Mouse (Mus musculus) neural tube, embryonic 14.5 days (tissue): ENCODE results near the gene Pkm. TPM values are rescaled to one million over a fixed set of nuclear protein-coding genes. Genes with fewer than 3 reads are reported as not detected.
A peak's percentile ranks its signal among the peaks of the same experiment; 100 is the strongest.

Experiments used
- ATAC-seq: fragments of 200-750 bp; cut with Nextera tagmentation; 2 replicates; pipeline ENCODE4 v1.8.0; 2017; ENCODE audit warnings: low read depth, mild to moderate bottlenecking, moderate TSS enrichment, moderate library complexity
- H3K27ac ChIP-seq: fragments of 300-500 bp; sonication (generic); 2 replicates; pipeline ENCODE4 v1.5.1; 2014; ENCODE audit warnings: low read depth, mild to moderate bottlenecking, control low read depth, low read length, moderate library complexity, mixed read lengths
- H3K27me3 ChIP-seq: fragments of 300-500 bp; sonication (generic); 2 replicates; pipeline ENCODE4 v1.6.1; 2014; ENCODE audit warnings: low read length; ENCODE audit not compliant: control insufficient read depth, insufficient read depth
- H3K36me3 ChIP-seq: fragments of 300-500 bp; sonication (generic); 2 replicates; pipeline ENCODE4 v1.6.1; 2014; ENCODE audit warnings: low read length, mixed read lengths; ENCODE audit not compliant: control insufficient read depth, insufficient read depth
- H3K4me1 ChIP-seq: fragments of 300-500 bp; sonication (generic); 2 replicates; pipeline ENCODE4 v1.6.1; 2014; ENCODE audit warnings: low read length; ENCODE audit not compliant: control insufficient read depth, insufficient read depth
- H3K4me2 ChIP-seq: fragments of 300-500 bp; sonication (generic); 2 replicates; pipeline ENCODE4 v1.6.1; 2014; ENCODE audit warnings: mild to moderate bottlenecking, low read depth, low read length, control low read depth
- H3K4me3 ChIP-seq: fragments of 300-500 bp; sonication (generic); 2 replicates; pipeline ENCODE4 v1.5.1; 2014; ENCODE audit warnings: low read depth, low read length, control low read depth, mixed read lengths
- H3K9ac ChIP-seq: fragments of 300-500 bp; sonication (generic); replicated peaks from 2 replicates; pipeline ENCODE4 v1.6.1; 2014; ENCODE audit warnings: low read depth, mild to moderate bottlenecking, control low read depth, low read length, mixed read lengths
- H3K9me3 ChIP-seq: fragments of 300-500 bp; sonication (generic); 2 replicates; pipeline ENCODE4 v1.6.1; 2016; ENCODE audit warnings: low read length; ENCODE audit not compliant: control insufficient read depth
- WGBS: fragments of 180-500 bp; shearing (Covaris S2); extraction: QIAGEN DNeasy Blood & Tissue Kit; methylation state at CpG from one replicate; pipeline ENCODE4 v1.1.7; 2014; 5-methylcytosine and 5-hydroxymethylcytosine counted together
- polyA plus RNA-seq: library from polyadenylated mRNA; unstranded; fragments of >200 nt; fragmentation: Nextera tagmentation; extraction: Ambion mirVana; gene quantifications from 2 replicates; pipeline ENCODE4 v1.2.1, GENCODE M21; 2014

Gene Pkm
- polyA plus RNA-seq, 1 experiment from 2014 or later = 834 TPM

- peak; percentile 81 for ATAC-seq
- WGBS = 35% methylated on average over 9 of the region's 9 CpGs
- H3K4me2 ChIP-seq = peak overlapping the region; percentile 42
- no peaks in the 10 kb centered on the region for H3K27me3 ChIP-seq
- 0 out of 2 replicates have a peak overlapping the region, but pooled peaks have one; percentile 32 for H3K9ac ChIP-seq
- H3K4me1 ChIP-seq = peaks cover 5% of the 10 kb centered on the region; the same call in 1 of the 2 replicates
- H3K36me3 ChIP-seq = no peaks in the 10 kb centered on the region
- H3K9me3 ChIP-seq = no peaks in the 10 kb centered on the region
- H3K27ac ChIP-seq = peak overlapping the region; percentile 34; the same call in 1 of the 2 replicates
- H3K4me3 ChIP-seq = peak overlapping the region; percentile 12
Measured at GRCm38 (mm10) chr9:59692145-59692544, 36.0 kb downstream of the Pkm start.

DNA sequence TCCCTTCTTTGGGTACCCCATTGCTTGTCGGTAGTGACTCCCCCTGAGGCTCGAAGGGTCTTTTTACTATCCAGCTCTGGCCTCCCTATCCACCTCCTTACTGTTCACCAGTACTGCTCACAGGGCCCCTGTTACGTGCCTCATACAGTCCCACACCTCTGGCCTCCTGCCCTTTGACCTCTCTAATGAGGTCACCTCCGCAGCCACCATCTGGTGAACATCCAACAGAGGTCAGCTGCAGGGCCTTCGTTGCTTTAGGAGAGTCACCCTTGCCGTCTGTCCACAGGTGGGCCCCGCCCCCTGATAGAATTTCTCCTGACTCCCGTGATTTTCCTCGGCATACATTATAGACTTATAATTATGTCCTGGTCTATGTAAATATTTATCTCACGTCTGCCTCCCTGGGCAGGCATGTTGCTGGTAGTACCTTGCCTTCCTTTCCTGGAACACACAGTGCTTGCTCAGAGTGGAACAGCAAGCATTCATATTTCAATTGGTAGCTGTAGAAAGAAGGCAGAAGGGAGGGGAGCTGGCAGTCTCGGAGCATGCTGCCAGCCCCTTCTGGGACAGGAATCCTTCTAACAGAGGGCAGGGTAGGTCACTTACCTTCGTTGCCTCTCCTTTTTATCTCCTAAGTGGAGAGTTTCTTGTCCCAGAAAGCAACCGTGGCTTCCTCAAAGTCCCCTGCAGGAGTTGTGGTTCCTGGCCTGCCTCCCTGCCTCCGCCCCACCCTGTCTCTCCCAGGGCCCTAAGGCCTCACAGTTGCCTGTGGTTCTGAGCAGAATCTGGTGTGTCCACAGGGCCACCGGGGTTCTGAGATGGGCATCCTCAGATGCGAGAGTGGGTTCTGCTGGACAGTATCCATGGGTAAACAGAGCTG, 38.6 kb downstream of the Pkm start:
- Histone ChIP-seq H3K36me3 (no peaks in the 10 kb centered on the region), H3K4me1 (peaks cover 5% of the 10 kb centered on the region; the same call in 1 of the 2 replicates), H3K4me2 (no peak overlapping the region), H3K27me3 (no peaks in the 10 kb centered on the region), H3K4me3 (no peak overlapping the region), H3K9ac (no peak overlapping the region), H3K9me3 (no peaks in the 10 kb centered on the region), H3K27ac (no peak overlapping the region)
- ATAC-seq = no peak
- WGBS = 61% methylated on average over 16 of the region's 16 CpGs

GRCm38 (mm10) chr9:59695451-59695813, 39.3 kb downstream of the Pkm start:
- ATAC-seq = no peak
- H3K27me3 ChIP-seq = no peaks in the 10 kb centered on the region
- no peak overlapping the region for H3K4me2 ChIP-seq
- H3K27ac ChIP-seq = no peak overlapping the region
- H3K9ac ChIP-seq = no peak overlapping the region
- peaks cover 5% of the 10 kb centered on the region; the same call in 1 of the 2 replicates for H3K4me1 ChIP-seq
- H3K4me3 ChIP-seq = no peak overlapping the region
- H3K36me3 ChIP-seq = no peaks in the 10 kb centered on the region
- H3K9me3 ChIP-seq = no peaks in the 10 kb centered on the region
- 42% methylated on average over 3 of the region's 3 CpGs for WGBS

DNA sequence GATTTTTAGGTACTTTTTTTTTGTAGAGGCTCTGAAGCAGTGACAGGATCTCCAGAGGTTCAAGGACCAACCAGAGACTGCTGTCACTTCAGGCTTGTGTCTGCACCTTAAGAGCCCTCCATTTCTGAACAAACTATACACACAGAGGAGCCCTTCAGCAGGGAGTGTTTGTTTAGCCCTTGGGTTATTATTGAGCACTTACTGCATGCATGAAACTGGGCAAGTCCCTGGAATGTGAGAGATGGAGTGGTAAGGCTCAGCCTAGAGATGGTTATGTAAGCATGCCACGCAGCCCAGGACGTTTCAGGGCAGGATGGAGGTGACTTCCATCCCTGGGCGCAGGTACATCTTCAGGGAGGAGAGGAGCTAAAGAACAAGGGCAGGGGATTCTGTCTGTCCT, 40.2 kb downstream of the Pkm start:
- Histone ChIP-seq H3K9me3 (no peaks in the 10 kb centered on the region), H3K4me3 (no peak overlapping the region), H3K9ac (no peak overlapping the region), H3K27ac (no peak overlapping the region), H3K36me3 (no peaks in the 10 kb centered on the region), H3K4me2 (no peak overlapping the region), H3K4me1 (peaks cover 5% of the 10 kb centered on the region; the same call in 1 of the 2 replicates), H3K27me3 (no peaks in the 10 kb centered on the region)
- WGBS = 89% methylated on average over 3 of the region's 3 CpGs
- no peak for ATAC-seq

GRCm38 (mm10) chr9:59701094-59701493, 44.9 kb downstream of the Pkm start:
- Histone ChIP-seq H3K27ac (no peak overlapping the region), H3K36me3 (no peaks in the 10 kb centered on the region), H3K9me3 (no peaks in the 10 kb centered on the region), H3K9ac (no peak overlapping the region), H3K4me2 (no peak overlapping the region), H3K4me1 (no peaks in the 10 kb centered on the region), H3K27me3 (no peaks in the 10 kb centered on the region), H3K4me3 (no peak overlapping the region)
- no peak for ATAC-seq
- WGBS = 85% methylated on average over 7 of the region's 7 CpGs

DNA sequence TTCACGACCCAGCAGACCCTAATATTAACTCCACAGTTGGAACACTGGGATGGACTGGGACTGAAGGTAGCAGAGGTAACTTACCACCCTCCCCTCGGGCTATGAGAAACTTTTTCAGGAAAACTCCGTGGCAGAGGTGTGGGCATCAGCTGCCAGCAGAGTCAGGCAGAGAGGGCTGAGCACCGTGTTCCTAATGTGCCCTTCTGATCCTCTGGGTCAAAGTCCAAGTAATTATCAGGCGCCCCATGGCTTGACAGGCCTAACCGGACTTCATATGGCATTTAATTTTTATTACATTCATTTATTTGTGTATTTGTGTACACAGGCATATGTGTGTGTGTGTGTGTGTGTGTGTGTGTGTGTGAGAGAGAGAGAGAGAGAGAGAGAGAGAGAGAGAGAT, 46.9 kb downstream of the Pkm start:
- Histone ChIP-seq H3K27ac (no peak overlapping the region), H3K36me3 (no peaks in the 10 kb centered on the region), H3K4me3 (no peak overlapping the region), H3K4me1 (no peaks in the 10 kb centered on the region), H3K27me3 (no peaks in the 10 kb centered on the region), H3K4me2 (no peak overlapping the region), H3K9ac (no peak overlapping the region), H3K9me3 (no peaks in the 10 kb centered on the region)
- no peak for ATAC-seq
- 84% methylated on average over 6 of the region's 6 CpGs for WGBS

GRCm38 (mm10) chr9:59706850-59707825, 51.0 kb downstream of the Pkm start:
- Histone ChIP-seq H3K9me3 (no peaks in the 10 kb centered on the region), H3K27me3 (no peaks in the 10 kb centered on the region), H3K9ac (no peak overlapping the region), H3K36me3 (no peaks in the 10 kb centered on the region), H3K27ac (no peak overlapping the region), H3K4me2 (no peak overlapping the region), H3K4me3 (no peak overlapping the region), H3K4me1 (no peaks in the 10 kb centered on the region)
- 75% methylated on average over 10 of the region's 10 CpGs for WGBS
- no peak for ATAC-seq

DNA sequence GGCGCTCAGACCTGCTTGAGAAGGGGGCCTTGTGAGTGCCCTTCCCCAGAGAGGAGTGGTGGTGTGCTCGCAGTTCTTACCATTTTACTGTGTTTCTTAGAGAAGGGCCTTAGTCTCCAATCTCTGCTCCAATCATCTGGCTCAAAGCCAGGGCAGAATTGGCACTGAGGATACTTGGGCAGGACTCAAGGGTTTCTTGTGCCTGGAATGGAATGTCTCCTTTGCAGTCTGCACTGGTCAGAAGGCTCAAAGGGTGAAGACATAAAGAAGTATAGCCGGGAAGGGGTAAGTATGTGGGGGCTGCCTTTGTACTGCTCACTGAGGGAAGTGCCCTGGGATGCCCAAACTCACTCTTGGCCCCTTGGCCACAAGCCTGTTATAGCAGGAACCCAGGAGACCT, 53.1 kb downstream of the Pkm start:
- Histone ChIP-seq H3K9me3 (no peaks in the 10 kb centered on the region), H3K4me1 (no peaks in the 10 kb centered on the region), H3K9ac (no peak overlapping the region), H3K4me3 (no peak overlapping the region), H3K27me3 (no peaks in the 10 kb centered on the region), H3K27ac (no peak overlapping the region), H3K36me3 (no peaks in the 10 kb centered on the region), H3K4me2 (no peak overlapping the region)
- WGBS = 70% methylated on average over 3 of the region's 3 CpGs
- no peak for ATAC-seq
